Mouse (Mus musculus) right cerebral cortex, adult 2 months (tissue): ENCODE data around the gene Tmsb15a.
"Not testable (repeated sequence)": the region's sequence is repeated elsewhere in the genome, so short reads cannot be mapped to it uniquely, and the experiment has no call there.

ENCODE experiments used
- DNase-seq, 2 experiments: peaks; one replicate each; pipeline ENCODE4 v3.0.0; 2021 to 2022; ENCODE audit warnings: low spot score in 2 of 2

Gene Tmsb15a

GRCm38 (mm10) chrX:135725161-135725560 lies at the start of gene Tmsb15a:
Gene Tmsb15a (minus strand): TSS chrX:135725261.
- DNase-seq: no peak

DNA sequence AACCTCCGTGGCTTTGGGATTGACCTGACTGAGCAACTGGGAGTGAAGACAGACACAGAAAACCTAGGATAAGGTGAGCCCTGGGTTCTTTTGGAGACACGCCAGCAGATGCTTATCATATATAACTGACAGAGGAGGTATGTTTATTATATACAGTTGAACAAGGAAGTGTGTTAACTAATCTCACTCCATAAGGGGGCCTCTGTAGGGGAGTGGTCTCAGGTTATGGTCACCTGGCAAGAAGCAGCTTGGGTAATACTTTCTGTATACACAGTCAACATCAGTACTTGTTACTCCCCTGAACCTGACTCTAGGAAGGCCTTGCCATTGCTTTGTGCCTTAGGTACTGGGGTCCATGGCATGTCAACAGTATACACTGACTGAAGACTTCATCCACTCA lies 43.5 kb upstream of the Tmsb15a start:
- DNase-seq: no peak

DNA sequence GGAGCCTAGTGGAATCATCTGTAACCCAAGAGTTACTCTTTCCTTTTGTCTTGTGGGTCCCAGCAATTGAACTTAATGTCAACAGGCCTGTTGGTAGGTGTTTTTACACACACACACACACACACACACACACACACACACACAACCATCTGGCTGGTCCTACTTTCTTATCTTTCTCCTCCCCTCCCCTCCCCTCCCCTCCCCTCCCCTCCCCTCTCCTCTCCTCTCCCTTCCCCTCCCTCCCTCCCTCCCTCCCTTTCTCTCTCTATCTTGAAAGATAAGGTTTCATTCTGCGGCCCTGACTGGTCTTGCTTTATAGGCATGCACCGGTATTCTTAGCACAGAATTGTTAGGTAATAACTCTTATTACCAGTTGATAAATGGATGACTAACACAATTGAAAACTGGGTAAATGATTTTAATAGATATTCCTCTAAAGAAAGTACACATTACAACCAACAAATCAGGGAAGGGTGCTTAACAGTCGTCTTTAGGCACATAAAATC lies 43.0 kb upstream of the Tmsb15a start:
- no peak for DNase-seq

DNA sequence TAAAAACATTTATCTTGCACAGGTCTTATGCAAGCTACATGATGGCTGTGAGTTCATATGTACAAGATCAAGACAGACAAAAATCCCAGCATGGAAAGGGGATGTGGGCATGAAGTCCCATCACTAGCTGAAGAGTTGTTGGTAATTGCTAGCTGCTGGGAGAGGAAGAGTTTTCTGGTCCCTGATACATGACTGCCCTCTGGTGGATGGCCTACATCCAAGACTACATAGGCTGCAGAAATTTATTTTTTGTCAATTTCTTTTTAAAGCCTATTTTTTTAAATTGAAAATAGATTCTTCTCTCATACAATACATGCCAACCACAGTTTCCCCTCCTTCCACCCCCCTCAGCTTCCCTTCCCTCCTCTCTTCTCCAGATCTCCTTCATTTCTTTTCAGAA lies 36.6 kb upstream of the Tmsb15a start:
- peak; percentile 27 to 31 for DNase-seq

DNA sequence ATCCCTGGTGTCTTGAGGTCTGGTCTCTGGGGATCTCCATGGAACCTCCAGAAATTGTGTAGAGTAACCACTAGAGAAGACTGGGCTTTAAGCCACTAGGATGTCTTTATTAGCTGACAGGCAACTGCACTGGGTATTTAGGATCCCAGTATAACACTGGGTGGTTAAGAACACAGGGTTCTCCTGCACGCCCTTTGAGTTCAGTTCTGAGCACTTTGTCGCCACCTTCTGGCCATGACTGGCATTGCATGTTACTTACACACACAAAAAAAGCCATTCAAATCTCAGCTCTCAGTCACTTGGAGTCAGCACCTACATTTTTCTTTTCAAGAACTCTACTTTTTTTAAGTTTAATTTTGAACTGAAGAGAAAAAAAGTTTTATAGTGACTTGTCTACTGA lies 27.8 kb upstream of the Tmsb15a start:
- peak; percentile 80 to 87 for DNase-seq

DNA sequence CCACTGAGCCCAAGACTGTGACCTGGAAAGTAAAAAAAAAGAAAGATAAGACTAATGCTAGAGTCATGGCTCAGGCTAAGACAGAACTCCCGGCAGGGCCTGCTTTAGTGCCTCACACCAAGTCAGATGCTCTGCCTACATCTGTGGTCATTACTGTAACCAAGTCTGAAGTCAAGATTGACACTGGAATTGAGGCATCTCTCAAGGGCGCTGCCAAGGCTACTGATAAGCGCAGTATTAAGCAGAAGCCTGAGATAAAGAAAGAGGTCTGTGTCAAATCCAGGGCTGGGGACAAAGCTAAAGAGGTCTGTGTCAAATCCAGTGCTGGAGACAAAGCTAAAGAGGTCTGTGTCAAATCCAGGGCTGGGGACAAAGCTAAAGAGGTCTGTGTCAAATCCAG lies 20.3 kb upstream of the Tmsb15a start:
- not testable (repeated sequence) for DNase-seq

DNA sequence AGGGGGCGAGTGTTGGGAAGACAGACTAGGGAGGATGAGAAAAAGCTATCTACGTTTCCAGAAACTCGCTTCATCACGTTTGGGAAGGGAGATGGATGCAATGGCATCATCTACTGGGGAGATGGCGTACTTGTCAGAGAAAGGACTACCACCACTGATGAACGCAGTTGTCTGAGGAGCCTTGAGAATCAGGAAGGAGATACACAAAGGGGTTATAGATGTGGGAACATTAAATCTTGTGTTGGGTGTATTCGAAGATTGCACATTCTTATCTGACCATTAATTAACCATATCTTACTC lies 17.9 kb upstream of the Tmsb15a start:
- no peak for DNase-seq

DNA sequence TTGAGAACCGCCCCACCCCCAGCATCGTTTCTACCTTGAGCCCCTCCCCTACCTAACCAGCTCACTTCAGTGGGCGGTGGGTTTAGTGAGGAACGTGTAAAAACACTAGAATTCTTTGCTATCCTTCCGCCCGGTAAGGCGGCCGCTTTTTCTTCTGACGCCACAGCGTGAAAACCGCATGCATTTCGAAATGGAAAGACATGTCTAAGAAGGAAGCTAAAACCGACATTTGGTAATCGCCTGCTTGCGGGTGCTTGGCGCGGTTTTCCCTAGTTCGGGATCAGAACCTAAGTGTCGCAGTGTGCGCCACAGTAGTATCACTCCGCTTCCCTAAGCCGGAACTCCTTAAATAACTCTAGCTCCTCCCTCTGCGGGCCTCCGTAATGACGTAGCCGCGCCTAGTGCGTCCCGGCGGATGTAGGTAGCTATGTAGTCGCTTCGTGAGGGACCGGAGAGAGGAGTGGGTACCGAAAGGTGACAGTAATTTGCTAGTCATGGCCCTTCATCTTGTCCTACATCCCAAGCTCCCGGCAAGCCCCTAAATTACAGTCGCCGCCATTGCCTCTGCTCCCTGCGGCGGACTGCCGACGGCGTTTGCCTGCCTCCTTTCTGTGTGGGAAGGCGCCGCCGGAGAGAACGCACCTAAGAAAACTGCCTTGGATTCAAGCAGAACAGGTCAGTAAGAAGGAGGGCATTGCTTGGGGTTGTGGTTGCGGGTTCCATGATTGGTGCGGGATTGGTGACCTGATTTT lies 17.4 kb upstream of the Tmsb15a start, which contains the start of the genes Armcx5 and Gprasp1:
Gene Armcx5 (plus strand): TSS at position 430 of the 752 bp plus-strand sequence.
Gene Gprasp1 (plus strand): TSS at position 430 of the 752 bp plus-strand sequence.
- peak; percentile 86 to 91 for DNase-seq

DNA sequence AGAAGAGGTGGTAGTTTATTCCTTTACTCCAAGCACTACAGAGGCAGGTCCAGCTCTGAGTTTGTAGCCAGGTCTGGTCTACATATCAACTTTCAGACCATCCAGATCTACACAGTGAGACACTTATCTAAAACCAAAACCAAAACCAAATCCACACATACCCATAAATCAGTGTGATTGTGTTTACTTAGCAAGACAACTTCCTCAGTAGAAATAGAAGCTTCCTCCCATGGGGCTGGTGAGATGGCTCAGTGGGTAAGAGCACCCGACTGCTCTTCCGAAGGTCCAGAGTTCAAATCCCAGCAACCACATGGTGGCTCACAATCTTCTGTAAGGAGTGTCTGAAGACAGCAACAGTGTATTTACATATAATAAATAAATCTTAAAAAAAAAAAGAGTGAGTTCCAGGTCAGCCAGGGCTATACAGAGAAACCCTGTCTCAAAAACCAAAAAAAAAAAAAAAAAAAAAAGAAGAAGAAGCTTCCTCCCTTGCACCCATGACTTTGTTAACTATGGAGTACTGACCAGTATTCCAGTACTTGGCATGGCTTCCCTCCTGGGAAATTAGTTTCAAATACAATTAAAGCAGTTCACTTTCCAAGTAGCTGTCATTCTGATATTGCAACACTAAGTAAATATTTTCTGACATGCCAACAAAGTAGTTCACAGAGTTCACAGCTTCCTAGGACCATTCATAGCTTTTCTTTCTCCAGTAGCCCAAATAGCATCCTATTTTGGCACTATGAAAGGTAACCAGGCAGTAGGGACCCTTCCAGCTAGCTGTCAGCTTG lies 13.9 kb upstream of the Tmsb15a start:
- DNase-seq: no peak

GRCm38 (mm10) chrX:135712845-135713244 lies 12.2 kb downstream of the Tmsb15a start:
- no peak for DNase-seq

DNA sequence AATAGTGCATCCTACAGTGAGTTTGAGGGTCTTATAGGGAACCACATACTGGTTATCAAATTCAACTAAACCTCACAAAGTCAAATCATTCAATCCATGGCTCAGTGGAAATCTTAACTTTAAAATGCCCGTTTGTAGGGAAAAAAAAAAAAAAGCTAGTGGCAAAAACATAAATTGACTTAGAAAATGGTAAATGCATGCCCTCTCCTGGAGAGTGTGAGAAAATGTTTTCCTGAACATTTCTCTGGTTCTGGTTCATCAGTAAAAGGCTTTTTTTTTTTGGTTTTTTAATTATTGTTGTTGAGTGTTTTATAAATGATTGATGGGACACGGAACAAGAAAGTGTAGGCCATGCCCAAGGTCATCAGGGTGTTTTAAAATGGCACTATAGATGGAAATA lies 20.7 kb downstream of the Tmsb15a start:
- no peak for DNase-seq

GRCm38 (mm10) chrX:135703111-135703510 lies 21.9 kb downstream of the Tmsb15a start:
- no peak for DNase-seq

- DNase-seq: no peak
These were observed 31.4 kb downstream of the Tmsb15a start, which contains the start of gene Tcp11x2 for GRCm38 (mm10) chrX:135693633-135694032. Gene Tcp11x2 (minus strand): TSS chrX:135693790.

DNA sequence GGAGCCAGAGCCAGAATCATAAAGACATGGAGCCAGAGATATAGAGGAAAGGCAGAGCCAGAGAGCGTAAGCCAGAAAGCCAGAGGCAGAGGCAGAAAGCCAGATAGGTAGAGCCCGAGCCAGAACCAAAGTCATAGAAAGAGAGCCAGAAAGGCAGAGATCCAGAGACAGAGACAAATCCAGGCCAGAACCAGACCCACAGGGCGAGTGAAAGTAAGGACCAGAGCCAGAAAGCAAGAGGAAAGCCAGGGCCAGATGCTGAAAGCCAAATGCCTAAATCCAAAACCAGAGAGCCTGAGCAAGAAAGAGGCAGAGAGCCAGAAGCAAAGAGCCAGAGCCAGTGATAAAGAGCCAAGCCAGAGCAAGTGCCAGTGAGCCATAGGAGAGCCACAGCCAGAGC lies 37.3 kb downstream of the Tmsb15a start:
- DNase-seq: no peak

- no peak for DNase-seq
These were observed 43.2 kb downstream of the Tmsb15a start for GRCm38 (mm10) chrX:135681858-135682257.
